Mouse (Mus musculus) liver, postnatal 0 days (tissue): ENCODE data around the gene Zdhhc6.

Experiments
- CTCF ChIP-seq: sonication (generic); IDR thresholded peaks from 2 replicates; pipeline ENCODE4 v1.5.1; 2016; ENCODE audit warnings: antibody characterized with exemption, low read depth
- EP300 ChIP-seq: IDR thresholded peaks from 2 replicates; pipeline ENCODE4 v1.6.1; 2016; ENCODE audit warnings: antibody characterized with exemption, low read depth, mild to moderate bottlenecking

- TF ChIP-seq CTCF (no peak), EP300 (no peak)
Observed at GRCm38 (mm10) chr19:55336441-55336840, 20.6 kb upstream of the Zdhhc6 start.
